Mouse (Mus musculus): ENCODE data around the gene Nup107. TPM values are rescaled to one million over a fixed set of nuclear protein-coding genes. Genes with fewer than 3 reads are reported as not detected.
A peak's percentile ranks its signal among the peaks of the same experiment; 100 is the strongest.

The Nup107 gene
- polyA plus RNA-seq (2014; fragmentation: Nextera tagmentation; extraction: Ambion mirVana): 96.3 and 96.6 TPM in 2 replicates

DNA sequence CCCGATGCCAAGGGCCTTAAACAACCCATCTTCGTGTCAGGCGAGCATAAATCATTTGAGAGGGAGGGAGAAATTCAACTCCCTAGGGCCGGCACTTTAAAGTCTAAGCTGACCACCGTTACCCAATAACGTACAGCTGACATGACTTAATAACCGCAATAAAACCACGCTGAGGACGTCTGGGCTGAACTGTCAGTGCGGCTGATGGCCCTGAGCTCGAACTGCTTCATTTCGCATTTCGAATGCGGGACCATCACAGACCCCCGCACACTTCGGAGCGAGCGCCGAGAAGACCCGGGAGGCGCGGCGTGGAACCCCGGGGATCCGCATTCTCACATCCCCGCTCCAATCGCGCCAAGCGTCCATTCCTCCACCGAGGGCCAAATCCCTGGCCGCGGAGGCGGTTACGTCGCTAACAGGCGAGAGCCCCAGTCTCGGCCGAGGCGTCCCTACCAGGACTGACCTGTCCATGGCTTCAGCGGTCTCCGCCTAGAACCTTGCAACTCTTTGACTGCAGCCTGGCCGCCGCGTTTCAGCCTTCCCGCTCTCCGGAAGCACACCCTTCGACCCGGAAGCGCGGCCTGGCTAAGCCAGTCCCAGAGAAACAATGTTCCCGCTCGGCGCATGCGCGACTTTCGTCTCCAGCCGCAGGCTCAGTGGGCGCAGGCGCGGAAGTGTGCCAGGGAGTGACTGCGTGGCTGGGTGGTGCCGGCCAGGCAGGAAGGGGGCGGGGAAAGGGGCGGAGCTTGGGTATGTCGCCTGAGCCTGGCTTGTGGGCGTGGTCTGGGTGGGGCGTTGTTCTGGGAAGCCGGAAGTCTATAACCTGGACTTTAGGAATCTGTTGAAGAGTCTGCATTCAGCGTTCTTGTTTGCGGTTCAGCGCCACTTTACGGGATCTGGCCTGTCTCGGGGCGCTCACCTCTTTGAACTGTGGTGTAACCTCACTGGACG, at the start of gene Nup107:
TSS of gene Nup107 (minus strand) at position 565 of the 951 bp plus-strand sequence.
- H3K27me3 ChIP-seq (ENCODE audit: insufficient read depth, low read length): no peaks in the 10 kb centered on the region

GRCm38 (mm10) chr10:117841765-117842164, 49.3 kb upstream of the Nup107 start:
- Histone ChIP-seq H3K27ac (ENCODE audit: low read depth) (no peak overlapping the region), H3K9me3 (ENCODE audit: low read depth, low read length) (no peaks in the 10 kb centered on the region), H3K27me3 (ENCODE audit: insufficient read depth, low read length) (no peaks in the 10 kb centered on the region), H3K4me1 (ENCODE audit: insufficient read depth) (peaks cover 5% of the 10 kb centered on the region), H3K9ac (no peak overlapping the region), H3K4me3 (ENCODE audit: low read depth, low read length) (no peak overlapping the region), H3K4me2 (no peak overlapping the region), H3K36me3 (ENCODE audit: insufficient read depth) (no peaks in the 10 kb centered on the region)
- TF ChIP-seq CTCF (IDR thresholded peaks at IDR 0.05; ENCODE audit: low read depth): no peak
- ATAC-seq (ENCODE audit: insufficient read depth) (no peak), DNase-seq (no peak)
- WGBS: 65% methylated on average over 1 of the region's 1 CpGs

More for the DNA sequence above, at the start of gene Nup107:
- peak; percentile 100 for DNase-seq
- H3K27ac ChIP-seq (ENCODE audit: low read depth): peak within 1 kb of the TSS; percentile 74
- peaks cover 9% of the 10 kb centered on the region; the same call in 1 of the 2 replicates for H3K4me1 ChIP-seq (ENCODE audit: insufficient read depth)
- H3K4me3 ChIP-seq (ENCODE audit: low read depth, low read length): peak within 1 kb of the TSS; percentile 74
- ATAC-seq (ENCODE audit: insufficient read depth): peak; percentile 98
- WGBS: under 1% methylated on average over 75 of the region's 75 CpGs
- H3K4me2 ChIP-seq: peak within 1 kb of the TSS; percentile 80
- H3K9me3 ChIP-seq (ENCODE audit: low read depth, low read length): no peaks in the 10 kb centered on the region
- peaks cover 20% of the 10 kb centered on the region for H3K36me3 ChIP-seq (ENCODE audit: insufficient read depth)
- peak within 1 kb of the TSS; percentile 76 for H3K9ac ChIP-seq
- TF ChIP-seq CTCF (IDR thresholded peaks at IDR 0.05; ENCODE audit: low read depth): no peak

GRCm38 (mm10) chr10:117840431-117840995, 48.0 kb upstream of the Nup107 start:
- Histone ChIP-seq H3K4me3 (ENCODE audit: low read depth, low read length) (no peak overlapping the region), H3K4me1 (ENCODE audit: insufficient read depth) (0 out of 2 replicates have a peak, but pooled peaks cover 3% of the 10 kb centered on the region), H3K9me3 (ENCODE audit: low read depth, low read length) (no peaks in the 10 kb centered on the region), H3K27ac (ENCODE audit: low read depth) (no peak overlapping the region), H3K9ac (no peak overlapping the region), H3K36me3 (ENCODE audit: insufficient read depth) (no peaks in the 10 kb centered on the region), H3K4me2 (no peak overlapping the region), H3K27me3 (ENCODE audit: insufficient read depth, low read length) (no peaks in the 10 kb centered on the region)
- no peak for DNase-seq
- 80% methylated on average over 5 of the region's 5 CpGs for WGBS
- TF ChIP-seq CTCF (IDR thresholded peaks at IDR 0.05; ENCODE audit: low read depth): no peak
- no peak for ATAC-seq (ENCODE audit: insufficient read depth)

- ATAC-seq (ENCODE audit: insufficient read depth): no peak
- H3K4me1 ChIP-seq (ENCODE audit: insufficient read depth): 0 out of 2 replicates have a peak, but pooled peaks cover 3% of the 10 kb centered on the region
- no peaks in the 10 kb centered on the region for H3K9me3 ChIP-seq (ENCODE audit: low read depth, low read length)
- H3K4me3 ChIP-seq (ENCODE audit: low read depth, low read length): no peak overlapping the region
- H3K27ac ChIP-seq (ENCODE audit: low read depth): no peak overlapping the region
- no peak for DNase-seq
- no peak overlapping the region for H3K9ac ChIP-seq
- TF ChIP-seq CTCF (IDR thresholded peaks at IDR 0.05; ENCODE audit: low read depth): no peak
- no peaks in the 10 kb centered on the region for H3K27me3 ChIP-seq (ENCODE audit: insufficient read depth, low read length)
- H3K36me3 ChIP-seq (ENCODE audit: insufficient read depth): no peaks in the 10 kb centered on the region
- H3K4me2 ChIP-seq: no peak overlapping the region
- WGBS: 74% methylated on average over 3 of the region's 3 CpGs
Measured at GRCm38 (mm10) chr10:117839737-117840136, 47.2 kb upstream of the Nup107 start.

GRCm38 (mm10) chr10:117838924-117839323, 46.4 kb upstream of the Nup107 start:
- H3K27me3 ChIP-seq (ENCODE audit: insufficient read depth, low read length): no peaks in the 10 kb centered on the region
- no peaks in the 10 kb centered on the region for H3K4me1 ChIP-seq (ENCODE audit: insufficient read depth)
- WGBS: 87% methylated on average over 3 of the region's 3 CpGs
- H3K9ac ChIP-seq: no peak overlapping the region
- no peak for ATAC-seq (ENCODE audit: insufficient read depth)
- H3K36me3 ChIP-seq (ENCODE audit: insufficient read depth): no peaks in the 10 kb centered on the region
- no peak overlapping the region for H3K4me2 ChIP-seq
- H3K27ac ChIP-seq (ENCODE audit: low read depth): no peak overlapping the region
- peak; percentile 37 for TF ChIP-seq CTCF (IDR thresholded peaks at IDR 0.05; ENCODE audit: low read depth)
- no peaks in the 10 kb centered on the region for H3K9me3 ChIP-seq (ENCODE audit: low read depth, low read length)
- DNase-seq: no peak
- no peak overlapping the region for H3K4me3 ChIP-seq (ENCODE audit: low read depth, low read length)

DNA sequence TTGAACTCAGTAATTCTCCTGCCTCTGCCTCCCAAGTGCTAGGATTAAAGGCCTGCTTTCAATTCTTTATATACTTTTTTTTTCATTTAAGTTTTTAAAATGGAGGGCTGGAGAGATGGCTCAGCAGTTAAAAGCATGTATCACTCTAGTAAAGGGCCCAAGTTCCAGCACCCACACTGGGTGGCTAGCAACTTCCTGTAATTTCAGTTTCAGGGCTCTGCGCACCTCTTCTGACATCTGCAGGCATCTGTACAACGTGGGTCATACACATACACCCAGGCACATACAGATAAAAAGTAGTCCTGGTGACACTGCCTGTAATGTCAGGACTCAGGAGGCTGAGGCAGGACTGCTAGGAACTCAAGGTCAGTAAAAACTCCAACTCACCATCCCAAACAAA, 43.8 kb upstream of the Nup107 start:
- Histone ChIP-seq H3K27ac (ENCODE audit: low read depth) (no peak overlapping the region), H3K9me3 (ENCODE audit: low read depth, low read length) (no peaks in the 10 kb centered on the region), H3K27me3 (ENCODE audit: insufficient read depth, low read length) (no peaks in the 10 kb centered on the region), H3K4me2 (no peak overlapping the region), H3K36me3 (ENCODE audit: insufficient read depth) (no peaks in the 10 kb centered on the region), H3K4me3 (ENCODE audit: low read depth, low read length) (no peak overlapping the region), H3K4me1 (ENCODE audit: insufficient read depth) (no peaks in the 10 kb centered on the region), H3K9ac (no peak overlapping the region)
- ATAC-seq (ENCODE audit: insufficient read depth) (no peak), DNase-seq (no peak)
- WGBS: 79% methylated on average over 2 of the region's 2 CpGs
- TF ChIP-seq CTCF (IDR thresholded peaks at IDR 0.05; ENCODE audit: low read depth): no peak

DNA sequence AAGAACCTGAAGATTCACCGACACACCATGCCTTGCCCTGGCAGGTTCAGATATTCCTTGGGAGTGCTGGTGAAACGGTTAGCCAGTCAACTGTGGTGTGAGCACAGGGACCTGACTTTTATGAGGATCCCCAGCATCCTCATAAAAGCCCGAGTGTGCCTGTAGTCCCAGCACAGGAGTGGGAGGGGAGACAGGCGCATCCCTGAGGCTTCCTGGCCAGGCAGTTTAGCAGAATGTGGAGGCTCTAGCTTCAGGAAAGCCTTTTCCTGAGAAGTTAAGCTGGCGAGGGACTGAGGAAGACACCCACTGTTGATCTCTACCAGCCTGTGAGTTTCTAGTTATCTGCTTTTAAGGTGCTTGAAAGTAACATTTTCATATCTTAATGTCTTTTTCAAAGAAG, 42.9 kb upstream of the Nup107 start:
- Histone ChIP-seq H3K4me2 (no peak overlapping the region), H3K27me3 (ENCODE audit: insufficient read depth, low read length) (no peaks in the 10 kb centered on the region), H3K4me3 (ENCODE audit: low read depth, low read length) (no peak overlapping the region), H3K27ac (ENCODE audit: low read depth) (no peak overlapping the region), H3K36me3 (ENCODE audit: insufficient read depth) (no peaks in the 10 kb centered on the region), H3K9ac (no peak overlapping the region), H3K4me1 (ENCODE audit: insufficient read depth) (no peaks in the 10 kb centered on the region), H3K9me3 (ENCODE audit: low read depth, low read length) (no peaks in the 10 kb centered on the region)
- no peak for TF ChIP-seq CTCF (IDR thresholded peaks at IDR 0.05; ENCODE audit: low read depth)
- ATAC-seq (ENCODE audit: insufficient read depth): no peak
- 63% methylated on average over 5 of the region's 5 CpGs for WGBS
- no peak for DNase-seq

Data from lung, embryonic 14.5 days (tissue).